Mouse (Mus musculus) kidney, adult 2 months (tissue): ENCODE data around the gene Dazap2. TPM values are rescaled to one million over a fixed set of nuclear protein-coding genes. Genes with fewer than 3 reads are reported as not detected.

Experiments used
- DNase-seq: peaks from one replicate; pipeline ENCODE4 v3.0.0; 2021
- H3K27ac ChIP-seq: fragments of 200-500 bp; 2 replicates; pipeline ENCODE4 v1.5.1; 2012; ENCODE audit warnings: low read depth, low read length, control low read depth, inconsistent platforms; ENCODE audit not compliant: insufficient read depth
- H3K27me3 ChIP-seq: fragments of 200-500 bp; replicated peaks from 2 replicates; pipeline ENCODE4 v1.6.1; 2012; ENCODE audit warnings: mild to moderate bottlenecking, moderate library complexity, low read length, inconsistent platforms; ENCODE audit not compliant: control insufficient read depth, insufficient read depth
- H3K36me3 ChIP-seq: fragments of 200-500 bp; 2 replicates; pipeline ENCODE4 v1.6.1; 2012; ENCODE audit warnings: mild to moderate bottlenecking, moderate library complexity, low read length, inconsistent platforms; ENCODE audit not compliant: control insufficient read depth, insufficient read depth
- H3K4me1 ChIP-seq: fragments of 200-500 bp; 2 replicates; pipeline ENCODE4 v1.6.1; 2011; ENCODE audit warnings: low read length; ENCODE audit not compliant: control insufficient read depth, insufficient read depth
- H3K4me3 ChIP-seq: fragments of 200-500 bp; 2 replicates; pipeline ENCODE4 v1.5.1; 2011; ENCODE audit warnings: mild to moderate bottlenecking, low read depth, low read length, control low read depth; ENCODE audit not compliant: insufficient read depth
- CTCF ChIP-seq: fragments of 200-500 bp; conservative IDR thresholded peaks from 2 replicates; pipeline ENCODE4 v1.5.1; 2011; ENCODE audit warnings: low read depth, mild to moderate bottlenecking, control low read depth, low read length, moderate library complexity, mixed read lengths; ENCODE audit not compliant: insufficient read depth, insufficient read length
- POLR2A ChIP-seq: fragments of 200-500 bp; IDR thresholded peaks from one replicate; pipeline ENCODE4 v1.6.1; 2011; ENCODE audit warnings: low read depth, low read length, control low read depth
- WGBS: fragments of 180-500 bp; shearing (Covaris S2); methylation state at CpG from one replicate; pipeline ENCODE4 v1.1.7; 2018; 5-methylcytosine and 5-hydroxymethylcytosine counted together
- polyA plus RNA-seq: library from polyadenylated mRNA; depleted of rRNA; stranded (reverse); fragments of >200 nt; gene quantifications from 2 replicates; pipeline ENCODE4 v1.2.3, GENCODE M21; 2012

The Dazap2 gene
- polyA plus RNA-seq, 1 experiment: 578 TPM

- H3K27ac ChIP-seq: no peak overlapping the region
- DNase-seq: no peak
- WGBS: 95% methylated on average over 10 of the region's 10 CpGs
- no peaks in the 10 kb centered on the region for H3K27me3 ChIP-seq
- H3K36me3 ChIP-seq: no peaks in the 10 kb centered on the region
- no peak for TF ChIP-seq CTCF
- TF ChIP-seq POLR2A: no peak
- H3K4me3 ChIP-seq: no peak overlapping the region
- H3K4me1 ChIP-seq: no peaks in the 10 kb centered on the region
Measured at GRCm38 (mm10) chr15:100650111-100650510, 35.0 kb downstream of the Dazap2 start.

DNA sequence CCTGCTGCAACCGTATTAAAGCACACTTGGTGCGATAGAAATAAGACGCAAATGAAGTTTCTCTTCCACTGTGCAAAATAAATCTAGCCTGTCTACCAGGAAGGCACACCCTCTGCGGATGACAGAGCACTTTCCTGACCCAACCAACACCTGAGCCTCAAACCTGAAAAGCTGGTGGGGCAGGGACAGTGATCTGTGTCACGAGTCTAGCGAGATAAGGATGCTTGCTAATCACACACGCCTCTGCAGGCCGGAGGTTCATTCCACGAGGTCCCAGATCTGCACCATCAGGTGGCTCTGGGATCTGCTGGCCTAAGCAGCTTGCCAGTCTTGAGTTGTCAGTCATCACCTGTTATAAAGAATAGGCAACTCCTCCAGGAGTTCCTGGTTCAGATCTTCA lies 36.5 kb downstream of the Dazap2 start:
- Histone ChIP-seq H3K27me3 (no peaks in the 10 kb centered on the region), H3K36me3 (no peaks in the 10 kb centered on the region), H3K4me3 (no peak overlapping the region), H3K27ac (no peak overlapping the region), H3K4me1 (no peaks in the 10 kb centered on the region)
- no peak for DNase-seq
- WGBS: 80% methylated on average over 9 of the region's 9 CpGs
- TF ChIP-seq POLR2A (no peak), CTCF (no peak)

DNA sequence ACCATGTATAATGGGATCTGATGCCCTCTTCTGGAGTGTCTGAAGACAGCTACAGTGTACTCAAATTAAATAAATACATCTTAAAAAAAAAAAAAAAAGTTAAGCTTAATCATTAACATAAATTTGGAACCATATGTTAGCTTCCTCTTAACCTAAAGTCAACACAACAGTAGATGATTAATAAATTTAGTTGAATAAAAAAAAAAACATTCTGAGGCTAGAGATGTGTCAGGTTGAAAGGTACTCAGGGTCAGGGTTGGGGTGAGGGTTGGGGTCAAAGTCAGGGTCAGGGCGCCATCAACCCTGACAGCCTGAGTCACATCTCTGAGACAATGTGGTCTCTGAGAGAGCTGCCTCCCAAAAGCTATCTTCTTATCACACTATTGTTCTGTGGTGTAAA lies 39.1 kb downstream of the Dazap2 start:
- Histone ChIP-seq H3K4me3 (no peak overlapping the region), H3K36me3 (no peaks in the 10 kb centered on the region), H3K27ac (no peak overlapping the region), H3K4me1 (no peaks in the 10 kb centered on the region), H3K27me3 (no peaks in the 10 kb centered on the region)
- DNase-seq: no peak
- WGBS: 78% methylated on average over 1 of the region's 1 CpGs
- TF ChIP-seq POLR2A (no peak), CTCF (no peak)

DNA sequence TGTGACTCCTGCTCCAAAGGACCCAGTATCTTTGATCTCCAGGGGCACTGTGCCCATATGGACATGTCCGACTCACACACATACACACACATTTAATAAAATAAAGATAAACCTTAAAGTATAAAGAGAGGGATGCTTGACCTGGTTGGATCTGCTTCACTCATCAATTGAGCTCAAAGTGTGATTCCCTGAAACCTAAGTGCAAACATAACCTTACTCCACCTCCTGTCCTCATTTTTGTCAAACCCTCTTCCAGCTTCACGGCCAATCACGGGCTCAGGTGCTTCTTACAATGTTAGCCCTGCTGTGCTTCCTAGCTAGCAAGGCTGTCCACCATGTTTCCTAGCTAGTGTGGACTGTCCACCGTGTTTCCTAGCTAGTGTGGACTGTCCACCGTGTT lies 40.1 kb downstream of the Dazap2 start:
- no peaks in the 10 kb centered on the region for H3K4me1 ChIP-seq
- H3K36me3 ChIP-seq: no peaks in the 10 kb centered on the region
- no peak for TF ChIP-seq POLR2A
- TF ChIP-seq CTCF: no peak
- no peak overlapping the region for H3K4me3 ChIP-seq
- DNase-seq: no peak
- H3K27me3 ChIP-seq: no peaks in the 10 kb centered on the region
- no peak overlapping the region for H3K27ac ChIP-seq
- WGBS: 86% methylated on average over 5 of the region's 5 CpGs

DNA sequence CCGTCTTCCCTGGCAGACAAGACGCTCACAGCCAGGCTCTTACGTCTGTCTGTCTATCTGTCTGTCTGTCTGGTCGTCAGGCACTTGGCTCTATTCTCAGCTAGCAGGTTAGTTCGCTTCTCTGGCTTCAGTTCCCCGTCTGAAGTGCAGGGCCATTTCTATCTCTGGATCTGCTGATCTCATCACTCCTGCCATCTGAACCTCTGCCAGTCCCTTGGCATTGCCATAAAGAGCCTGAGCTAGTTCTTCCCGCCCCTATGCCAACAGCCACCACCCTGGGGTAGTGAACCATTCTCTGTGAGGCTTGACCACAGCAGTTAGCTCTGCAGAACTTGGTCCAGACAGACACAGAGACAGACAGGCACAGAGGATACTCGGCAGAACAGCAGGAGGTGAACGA lies 45.2 kb downstream of the Dazap2 start:
- peak; percentile 83 for DNase-seq
- Histone ChIP-seq H3K4me3 (no peak overlapping the region), H3K27me3 (no peaks in the 10 kb centered on the region), H3K4me1 (no peaks in the 10 kb centered on the region), H3K36me3 (no peaks in the 10 kb centered on the region), H3K27ac (no peak overlapping the region)
- TF ChIP-seq POLR2A (no peak), CTCF (no peak)
- 63% methylated on average over 9 of the region's 9 CpGs for WGBS

GRCm38 (mm10) chr15:100660805-100661204 lies 45.7 kb downstream of the Dazap2 start:
- no peak overlapping the region for H3K4me3 ChIP-seq
- no peak for TF ChIP-seq POLR2A
- no peak for TF ChIP-seq CTCF
- H3K36me3 ChIP-seq: no peaks in the 10 kb centered on the region
- DNase-seq: no peak
- WGBS: 91% methylated on average over 5 of the region's 5 CpGs
- H3K27me3 ChIP-seq: no peaks in the 10 kb centered on the region
- no peaks in the 10 kb centered on the region for H3K4me1 ChIP-seq
- no peak overlapping the region for H3K27ac ChIP-seq

DNA sequence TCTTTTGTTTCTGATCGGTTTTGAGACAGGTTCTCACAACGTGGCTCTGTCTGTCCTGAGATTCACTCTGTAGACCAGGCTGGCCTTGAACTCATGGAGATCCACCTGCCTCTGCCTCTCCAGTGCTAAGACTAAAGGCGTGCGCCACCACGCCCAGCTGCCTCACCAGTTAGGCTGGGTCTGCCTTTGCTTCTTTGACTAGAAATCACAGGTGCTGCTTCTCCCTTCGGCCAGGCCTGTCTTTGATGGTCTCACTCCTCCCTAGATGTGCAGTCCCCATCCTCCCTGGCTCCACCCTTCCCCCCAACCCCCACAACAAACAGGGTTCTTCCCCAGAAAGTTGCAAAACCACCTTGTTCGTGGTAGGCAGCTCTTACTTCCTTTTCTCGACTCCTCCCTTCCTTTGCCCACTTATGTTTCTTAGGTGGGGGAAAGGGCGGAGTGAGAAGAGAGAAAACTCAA lies 49.7 kb downstream of the Dazap2 start:
- Histone ChIP-seq H3K27ac (no peak overlapping the region), H3K36me3 (no peaks in the 10 kb centered on the region), H3K4me3 (no peak overlapping the region), H3K27me3 (no peaks in the 10 kb centered on the region), H3K4me1 (no peaks in the 10 kb centered on the region; the same call in 1 of the 2 replicates)
- DNase-seq: no peak
- TF ChIP-seq CTCF: no peak
- TF ChIP-seq POLR2A: no peak
- WGBS: 82% methylated on average over 9 of the region's 9 CpGs
